In the genomic region with DNA sequence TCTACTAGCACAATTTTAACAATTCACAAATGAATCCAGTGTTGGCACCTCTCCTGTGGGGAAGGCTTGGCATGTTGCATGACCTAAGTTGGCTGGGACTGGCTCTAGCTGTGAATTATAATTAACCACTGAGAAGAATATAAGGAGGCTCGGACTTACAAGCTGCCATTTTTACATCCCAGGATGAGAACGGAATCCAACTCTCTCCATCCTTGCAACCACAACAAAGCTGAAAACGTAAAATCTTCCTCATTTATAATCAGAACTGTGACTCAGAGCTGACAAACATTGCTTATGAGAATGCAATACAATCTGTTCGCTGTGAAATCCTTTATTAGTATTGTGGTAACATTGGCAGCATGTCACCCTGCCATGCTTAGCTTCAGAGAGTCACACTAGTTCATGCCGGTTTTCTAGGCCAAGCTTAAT, we compare ENCODE assay signal across 10 mouse cellular contexts.
A peak's percentile ranks its signal among the peaks of the same experiment; 100 is the strongest.
DNase-seq lines count a peak whose midpoint lies in the region; ATAC-seq lines count a peak whose summit lies in the region.
"Had no signal": no experiment of that assay in that cellular context is flagged by ENCODE, and none has a peak within 500 bp of the region (broad histone marks: within the 10 kb centered on the region; RNA-seq: fewer than 3 reads in every experiment).

No protein-coding gene starts in this region.

- H3K9me3 ChIP-seq in forebrain, embryonic 15.5 days: no peaks in the 10 kb centered on the region
- H3K9me3 ChIP-seq in forebrain, embryonic 11.5 days (ENCODE audit: control insufficient read depth, low read length): no peaks in the 10 kb centered on the region
- H3K9me3 ChIP-seq in heart, embryonic 15.5 days (replicated peaks): no peaks in the 10 kb centered on the region
- no peaks in the 10 kb centered on the region for H3K9me3 ChIP-seq in liver, embryonic 11.5 days (ENCODE audit: control insufficient read depth, low read length)
- H3K9me3 ChIP-seq: embryonic facial prominence, embryonic 15.5 days had no signal

- no peaks in the 10 kb centered on the region for H3K27me3 ChIP-seq in forebrain, embryonic 15.5 days
- H3K27me3 ChIP-seq in forebrain, embryonic 11.5 days (ENCODE audit: control insufficient read depth, insufficient read depth, low read length): no peaks in the 10 kb centered on the region
- H3K27me3 ChIP-seq in heart, embryonic 15.5 days: no peaks in the 10 kb centered on the region
- no peaks in the 10 kb centered on the region for H3K27me3 ChIP-seq in liver, embryonic 11.5 days (replicated peaks; ENCODE audit: control insufficient read depth, insufficient read depth, low read length)
- H3K27me3 ChIP-seq: embryonic facial prominence, embryonic 15.5 days had no signal

- H3K4me1 ChIP-seq in forebrain, embryonic 15.5 days: peaks cover 17% of the 10 kb centered on the region
- H3K4me1 ChIP-seq in forebrain, embryonic 11.5 days (replicated peaks; ENCODE audit: control insufficient read depth, insufficient read depth, low read length): no peaks in the 10 kb centered on the region
- H3K4me1 ChIP-seq in heart, embryonic 15.5 days (replicated peaks): peaks cover 17% of the 10 kb centered on the region
- no peaks in the 10 kb centered on the region for H3K4me1 ChIP-seq in liver, embryonic 11.5 days (replicated peaks; ENCODE audit: control insufficient read depth, insufficient read depth, low read length)
- H3K4me1 ChIP-seq: embryonic facial prominence, embryonic 15.5 days had no signal

- H3K36me3 ChIP-seq in forebrain, embryonic 15.5 days: no peaks in the 10 kb centered on the region
- no peaks in the 10 kb centered on the region for H3K36me3 ChIP-seq in forebrain, embryonic 11.5 days (ENCODE audit: control insufficient read depth, insufficient read depth, low read length)
- H3K36me3 ChIP-seq in heart, embryonic 15.5 days: no peaks in the 10 kb centered on the region
- H3K36me3 ChIP-seq in liver, embryonic 11.5 days (ENCODE audit: control insufficient read depth, insufficient read depth, low read length): no peaks in the 10 kb centered on the region
- H3K36me3 ChIP-seq: embryonic facial prominence, embryonic 15.5 days had no signal

- no peak overlapping the region for H3K9ac ChIP-seq in forebrain, embryonic 15.5 days (replicated peaks)
- no peak overlapping the region for H3K9ac ChIP-seq in forebrain, embryonic 11.5 days (ENCODE audit: low read length)
- H3K9ac ChIP-seq in heart, embryonic 15.5 days: no peak overlapping the region
- no peak overlapping the region for H3K9ac ChIP-seq in liver, embryonic 11.5 days (ENCODE audit: low read depth, low read length)
- H3K9ac ChIP-seq: embryonic facial prominence, embryonic 15.5 days had no signal

- peak overlapping the region; percentile 28 for H3K27ac ChIP-seq in forebrain, embryonic 15.5 days (replicated peaks)
- H3K27ac ChIP-seq in forebrain, embryonic 11.5 days (ENCODE audit: low read depth, low read length): no peak overlapping the region
- peak overlapping the region; percentile 73 for H3K27ac ChIP-seq in heart, embryonic 15.5 days
- no peak overlapping the region for H3K27ac ChIP-seq in liver, embryonic 11.5 days (ENCODE audit: low read depth, low read length)
- H3K27ac ChIP-seq: embryonic facial prominence, embryonic 15.5 days had no signal

- 26% methylated on average over 5 of the region's 5 CpGs for WGBS in forebrain, embryonic 15.5 days
- 88% methylated on average over 5 of the region's 5 CpGs for WGBS in forebrain, embryonic 11.5 days
- WGBS in heart, embryonic 15.5 days: 66% methylated on average over 5 of the region's 5 CpGs
- WGBS in liver, embryonic 11.5 days: 85% methylated on average over 5 of the region's 5 CpGs

- peak; percentile 91 for ATAC-seq in forebrain, embryonic 15.5 days (replicated peaks)
- no peak for ATAC-seq in forebrain, embryonic 11.5 days (replicated peaks; ENCODE audit: low FRiP score)
- ATAC-seq in heart, embryonic 15.5 days (replicated peaks; ENCODE audit: insufficient number of reproducible peaks, insufficient read depth, low FRiP score, low read depth): no peak
- ATAC-seq in activated CD4-positive, CD25-positive, alpha-beta regulatory T cell, adult 4 months: no peak
- ATAC-seq in liver, embryonic 11.5 days (replicated peaks; ENCODE audit: low FRiP score): no peak

- no peak overlapping the region for H3K4me3 ChIP-seq in forebrain, embryonic 15.5 days
- H3K4me3 ChIP-seq in forebrain, embryonic 11.5 days (ENCODE audit: low read depth, low read length): no peak overlapping the region
- H3K4me3 ChIP-seq in heart, embryonic 15.5 days: no peak overlapping the region
- H3K4me3 ChIP-seq in liver, embryonic 11.5 days (ENCODE audit: low read depth, low read length): no peak overlapping the region
- H3K4me3 ChIP-seq: embryonic facial prominence, embryonic 15.5 days had no signal

- no peak overlapping the region for H3K4me2 ChIP-seq in forebrain, embryonic 15.5 days (replicated peaks)
- H3K4me2 ChIP-seq in forebrain, embryonic 11.5 days (ENCODE audit: low read depth, low read length, severe bottlenecking): no peak overlapping the region
- peak overlapping the region; percentile 22; the same call in 1 of the 2 replicates for H3K4me2 ChIP-seq in heart, embryonic 15.5 days
- no peak overlapping the region for H3K4me2 ChIP-seq in liver, embryonic 11.5 days
- H3K4me2 ChIP-seq: embryonic facial prominence, embryonic 15.5 days had no signal

- no peak for DNase-seq in forebrain, embryonic 11.5 days (ENCODE audit: low spot score)
- peak; percentile 97 for DNase-seq in brain, adult 2 months (ENCODE audit: low read depth, low spot score)
- DNase-seq in left cerebral cortex, adult 8-10 months (ENCODE audit: low spot score in 2 of 2): peak; percentile 10 to 20
- no peak for DNase-seq in liver, embryonic 11.5 days (ENCODE audit: low spot score)
- no peak for DNase-seq in thymus, postnatal 0 days (ENCODE audit: low spot score)
- DNase-seq: thymus, adult 18-20 months had no signal

Comparison
In these comparisons a context has a peak if more than half of its experiments do, and no peak if none do; other contexts are left out.
1. H3K27ac ChIP-seq: peak in forebrain, embryonic 15.5 days (single experiment) and heart, embryonic 15.5 days (single experiment); none in forebrain, embryonic 11.5 days (single experiment) and liver, embryonic 11.5 days (single experiment).
2. DNase-seq: peak in brain, adult 2 months (single experiment) and left cerebral cortex, adult 8-10 months (2 of 2); none in forebrain, embryonic 11.5 days (single experiment), liver, embryonic 11.5 days (single experiment) and thymus, postnatal 0 days (single experiment).